ENCODE assay signal across 12 mouse cellular contexts in the genomic region with DNA sequence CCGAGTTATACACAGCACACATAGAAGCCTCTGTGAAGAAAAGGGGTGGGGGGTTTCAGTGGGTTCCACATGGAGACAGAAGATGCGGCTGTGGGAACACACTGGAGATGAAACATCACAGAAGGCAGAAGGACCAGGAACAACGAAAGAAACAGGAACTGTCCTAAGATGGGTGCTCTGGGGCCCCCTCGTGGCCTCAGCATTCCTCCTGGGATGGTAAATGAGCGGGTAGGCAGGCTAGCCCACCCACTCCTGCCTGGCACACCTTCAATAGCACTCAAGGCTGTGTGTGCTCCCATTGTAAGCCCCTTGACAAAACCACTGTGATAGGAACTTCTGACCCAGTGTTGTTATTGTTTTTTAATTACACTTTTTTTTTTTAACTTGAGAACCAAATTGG.
A peak's percentile ranks its signal among the peaks of the same experiment; 100 is the strongest.
DNase-seq lines count a peak whose midpoint lies in the region; ATAC-seq and TF ChIP-seq lines count a peak whose summit lies in the region.
"Had no signal": no experiment of that assay in that cellular context is flagged by ENCODE, and none has a peak within 500 bp of the region (broad histone marks: within the 10 kb centered on the region; RNA-seq: fewer than 3 reads in every experiment).

No protein-coding gene starts in this region.

- peak; percentile 26 for TF ChIP-seq CTCF in liver, postnatal 0 days (IDR thresholded peaks at IDR 0.05; ENCODE audit: low read depth)
- peak; percentile 21 for TF ChIP-seq CTCF in E14TG2a.4 (conservative IDR thresholded peaks at IDR 0.05; ENCODE audit: low read length)

- H3K4me1 ChIP-seq in liver, postnatal 0 days (ENCODE audit: insufficient read depth), result no peaks in the 10 kb centered on the region
- H3K4me1 ChIP-seq in E14TG2a.4 (replicated peaks; ENCODE audit: low read depth, low read length), result peaks cover 15% of the 10 kb centered on the region
- H3K4me1 ChIP-seq: megakaryocyte, embryonic 14.5 days had no signal

- TF ChIP-seq EP300 in liver, postnatal 0 days (IDR thresholded peaks at IDR 0.05; ENCODE audit: low read depth), result no peak

- 31% methylated on average over 5 of the region's 5 CpGs for WGBS in liver, postnatal 0 days (ENCODE audit: insufficient replicate concordance)

- H3K36me3 ChIP-seq in liver, postnatal 0 days (replicated peaks; ENCODE audit: insufficient read depth, low read length), result no peaks in the 10 kb centered on the region
- no peaks in the 10 kb centered on the region for H3K36me3 ChIP-seq in E14TG2a.4 (ENCODE audit: insufficient read depth, low read length)

- no peaks in the 10 kb centered on the region for H3K9me3 ChIP-seq in liver, postnatal 0 days (ENCODE audit: low read length)
- no peaks in the 10 kb centered on the region for H3K9me3 ChIP-seq in E14TG2a.4 (ENCODE audit: low read length)
- H3K9me3 ChIP-seq: megakaryocyte, embryonic 14.5 days had no signal

- intact Hi-C loops in heart, postnatal 14 days (cut with DNase I), result no loop called here

- no peak overlapping the region for H3K9ac ChIP-seq in liver, postnatal 0 days (replicated peaks)

- H3K27me3 ChIP-seq in liver, postnatal 0 days (ENCODE audit: insufficient read depth, low read length), result no peaks in the 10 kb centered on the region
- no peaks in the 10 kb centered on the region for H3K27me3 ChIP-seq in E14TG2a.4 (ENCODE audit: insufficient read depth, low read length)

- no peak overlapping the region for H3K4me3 ChIP-seq in liver, postnatal 0 days (ENCODE audit: low read depth, low read length)
- no peak overlapping the region for H3K4me3 ChIP-seq in E14TG2a.4 (replicated peaks; ENCODE audit: low read length)
- H3K4me3 ChIP-seq: megakaryocyte, embryonic 14.5 days had no signal

- peak; percentile 52; the same call in 1 of the 2 replicates for ATAC-seq in frontal cortex, adult (ENCODE audit: low TSS enrichment)
- no peak for ATAC-seq in liver, postnatal 0 days
- ATAC-seq: intestine, embryonic 16.5 days had no signal

- DNase-seq in frontal cortex, postnatal 36 days (ENCODE audit: low spot score in 2 of 2), result no peak
- DNase-seq in liver, postnatal 0 days, result no peak
- DNase-seq in liver (no peak), NIH3T3 (ENCODE audit: low read depth) (peak; percentile 17)
- no peak for DNase-seq in urinary bladder, postnatal 14 days (ENCODE audit: low spot score)
- no peak for DNase-seq in heart, postnatal 14 days
- DNase-seq: cerebellum, adult 8-10 months; heart, postnatal 4 days had no signal

- H3K27ac ChIP-seq in liver, postnatal 0 days (ENCODE audit: low read depth), result no peak overlapping the region

- H3K4me2 ChIP-seq in liver, postnatal 0 days (ENCODE audit: low read depth, low read length), result no peak overlapping the region
